Comparison of ENCODE assay signal across 21 mouse cellular contexts in genomic region chr16:90483341-90483740, GRCm38 (mm10).
DNase-seq lines count a peak whose midpoint lies in the region; ATAC-seq and TF ChIP-seq lines count a peak whose summit lies in the region.
"Had no signal": no experiment of that assay in that cellular context is flagged by ENCODE, and none has a peak within 500 bp of the region (broad histone marks: within the 10 kb centered on the region; RNA-seq: fewer than 3 reads in every experiment).

No protein-coding gene starts in this region.

- no peak overlapping the region for H3K9ac ChIP-seq in forebrain, embryonic 13.5 days
- H3K9ac ChIP-seq in hindbrain, embryonic 12.5 days = no peak overlapping the region
- no peak overlapping the region for H3K9ac ChIP-seq in hindbrain, embryonic 16.5 days (ENCODE audit: low read depth, low read length)
- H3K9ac ChIP-seq in midbrain, embryonic 13.5 days (replicated peaks) = no peak overlapping the region
- no peak overlapping the region for H3K9ac ChIP-seq in midbrain, embryonic 14.5 days (replicated peaks; ENCODE audit: low read length)
- H3K9ac ChIP-seq in liver, postnatal 0 days (replicated peaks) = no peak overlapping the region
- H3K9ac ChIP-seq: embryonic facial prominence, embryonic 12.5 days; heart, embryonic 13.5 days; hindbrain, embryonic 15.5 days had no signal

- peaks cover 88% of the 10 kb centered on the region for H3K36me3 ChIP-seq in forebrain, embryonic 13.5 days (ENCODE audit: poor library complexity, severe bottlenecking)
- H3K36me3 ChIP-seq in forebrain, embryonic 10.5 days (replicated peaks) = peaks cover 100% of the 10 kb centered on the region
- H3K36me3 ChIP-seq in hindbrain, embryonic 12.5 days = peaks cover 63% of the 10 kb centered on the region
- H3K36me3 ChIP-seq in hindbrain, embryonic 16.5 days (ENCODE audit: control insufficient read depth, insufficient read depth, low read length) = peaks cover 8% of the 10 kb centered on the region; the same call in 1 of the 2 replicates
- peaks cover 73% of the 10 kb centered on the region for H3K36me3 ChIP-seq in midbrain, embryonic 13.5 days
- peaks cover 45% of the 10 kb centered on the region for H3K36me3 ChIP-seq in midbrain, embryonic 14.5 days (ENCODE audit: control insufficient read depth, insufficient read depth, low read length)
- H3K36me3 ChIP-seq in liver, postnatal 0 days (replicated peaks; ENCODE audit: insufficient read depth, low read length) = peaks cover 11% of the 10 kb centered on the region; the same call in 1 of the 2 replicates

- H3K27ac ChIP-seq in forebrain, embryonic 13.5 days = no peak overlapping the region
- no peak overlapping the region for H3K27ac ChIP-seq in forebrain, embryonic 10.5 days
- H3K27ac ChIP-seq in hindbrain, embryonic 12.5 days = peak overlapping the region; percentile 17; the same call in 1 of the 2 replicates
- H3K27ac ChIP-seq in hindbrain, embryonic 16.5 days (ENCODE audit: low read depth, low read length) = no peak overlapping the region
- no peak overlapping the region for H3K27ac ChIP-seq in midbrain, embryonic 13.5 days
- H3K27ac ChIP-seq in midbrain, embryonic 14.5 days (replicated peaks; ENCODE audit: low read depth, low read length) = no peak overlapping the region
- H3K27ac ChIP-seq in liver, postnatal 0 days (ENCODE audit: low read depth) = no peak overlapping the region
- H3K27ac ChIP-seq: embryonic facial prominence, embryonic 12.5 days; gastrocnemius, adult 2 months; heart, embryonic 13.5 days; hindbrain, embryonic 15.5 days had no signal

- no peak overlapping the region for H3K4me2 ChIP-seq in forebrain, embryonic 13.5 days
- no peak overlapping the region for H3K4me2 ChIP-seq in hindbrain, embryonic 12.5 days (replicated peaks)
- no peak overlapping the region for H3K4me2 ChIP-seq in hindbrain, embryonic 16.5 days (ENCODE audit: low read length)
- H3K4me2 ChIP-seq in midbrain, embryonic 13.5 days (replicated peaks) = no peak overlapping the region
- no peak overlapping the region for H3K4me2 ChIP-seq in midbrain, embryonic 14.5 days (ENCODE audit: low read length)
- no peak overlapping the region for H3K4me2 ChIP-seq in liver, postnatal 0 days (ENCODE audit: low read depth, low read length)
- H3K4me2 ChIP-seq: embryonic facial prominence, embryonic 12.5 days; heart, embryonic 13.5 days; hindbrain, embryonic 15.5 days had no signal

- 86% methylated on average over 6 of the region's 6 CpGs for WGBS in forebrain, embryonic 13.5 days
- 90% methylated on average over 6 of the region's 6 CpGs for WGBS in forebrain, embryonic 10.5 days
- 87% methylated on average over 6 of the region's 6 CpGs for WGBS in hindbrain, embryonic 12.5 days
- 71% methylated on average over 6 of the region's 6 CpGs for WGBS in hindbrain, embryonic 16.5 days
- 87% methylated on average over 6 of the region's 6 CpGs for WGBS in midbrain, embryonic 13.5 days
- 79% methylated on average over 6 of the region's 6 CpGs for WGBS in midbrain, embryonic 14.5 days
- 85% methylated on average over 6 of the region's 6 CpGs for WGBS in liver, postnatal 0 days (ENCODE audit: insufficient replicate concordance)

- no peaks in the 10 kb centered on the region for H3K27me3 ChIP-seq in forebrain, embryonic 13.5 days
- no peaks in the 10 kb centered on the region for H3K27me3 ChIP-seq in forebrain, embryonic 10.5 days (ENCODE audit: poor library complexity, severe bottlenecking)
- H3K27me3 ChIP-seq in hindbrain, embryonic 12.5 days = no peaks in the 10 kb centered on the region
- H3K27me3 ChIP-seq in hindbrain, embryonic 16.5 days (replicated peaks; ENCODE audit: control insufficient read depth, insufficient read depth, low read length) = no peaks in the 10 kb centered on the region
- H3K27me3 ChIP-seq in midbrain, embryonic 13.5 days = no peaks in the 10 kb centered on the region
- no peaks in the 10 kb centered on the region for H3K27me3 ChIP-seq in midbrain, embryonic 14.5 days (ENCODE audit: control insufficient read depth, insufficient read depth, low read length)
- no peaks in the 10 kb centered on the region for H3K27me3 ChIP-seq in liver, postnatal 0 days (ENCODE audit: insufficient read depth, low read length)
- H3K27me3 ChIP-seq: embryonic facial prominence, embryonic 12.5 days; heart, embryonic 13.5 days; hindbrain, embryonic 15.5 days had no signal

- H3K4me3 ChIP-seq in forebrain, embryonic 13.5 days = no peak overlapping the region
- H3K4me3 ChIP-seq in forebrain, embryonic 10.5 days = no peak overlapping the region
- no peak overlapping the region for H3K4me3 ChIP-seq in hindbrain, embryonic 12.5 days
- no peak overlapping the region for H3K4me3 ChIP-seq in hindbrain, embryonic 16.5 days (ENCODE audit: low read length)
- H3K4me3 ChIP-seq in midbrain, embryonic 13.5 days (replicated peaks) = no peak overlapping the region
- H3K4me3 ChIP-seq in midbrain, embryonic 14.5 days (replicated peaks; ENCODE audit: low read depth, low read length) = no peak overlapping the region
- no peak overlapping the region for H3K4me3 ChIP-seq in liver, postnatal 0 days (ENCODE audit: low read depth, low read length)
- H3K4me3 ChIP-seq: embryonic facial prominence, embryonic 12.5 days; gastrocnemius, adult 2 months; heart, embryonic 13.5 days; hindbrain, embryonic 15.5 days had no signal

- DNase-seq in forebrain, embryonic 10.5 days (ENCODE audit: extremely low spot score, low spot score) = no peak
- DNase-seq in midbrain, embryonic 14.5 days = no peak
- peak; percentile 85 for DNase-seq in Muller cell, postnatal 12 days (ENCODE audit: inconsistent ontology term)
- DNase-seq in liver, postnatal 0 days = no peak
- DNase-seq: adrenal gland, adult 2 months; adrenal gland, postnatal 25 days; cerebellum, adult 2 months; cerebellum, postnatal 14 days; gastrocnemius, adult 2 months; gastrocnemius, postnatal 36 days; heart, adult 11 months; heart, postnatal 36 days; kidney, adult 18-20 months had no signal

- ATAC-seq in forebrain, embryonic 13.5 days = 0 out of 2 replicates have a peak, but pooled peaks have one; percentile 45
- ATAC-seq in hindbrain, embryonic 12.5 days (ENCODE audit: low FRiP score) = peak; percentile 38; the same call in 1 of the 2 replicates
- ATAC-seq in hindbrain, embryonic 16.5 days = no peak
- ATAC-seq in midbrain, embryonic 13.5 days = 0 out of 2 replicates have a peak, but pooled peaks have one; percentile 27
- ATAC-seq in midbrain, embryonic 14.5 days (ENCODE audit: low FRiP score, low TSS enrichment) = no peak
- no peak for ATAC-seq in liver, postnatal 0 days
- ATAC-seq: forebrain, embryonic 16.5 days had no signal

- H3K4me1 ChIP-seq in forebrain, embryonic 13.5 days = 0 out of 2 replicates have a peak, but pooled peaks cover 6% of the 10 kb centered on the region
- no peaks in the 10 kb centered on the region for H3K4me1 ChIP-seq in forebrain, embryonic 10.5 days
- H3K4me1 ChIP-seq in hindbrain, embryonic 12.5 days = no peaks in the 10 kb centered on the region
- no peaks in the 10 kb centered on the region for H3K4me1 ChIP-seq in hindbrain, embryonic 16.5 days (ENCODE audit: control insufficient read depth, insufficient read depth, low read depth, low read length)
- no peaks in the 10 kb centered on the region for H3K4me1 ChIP-seq in midbrain, embryonic 13.5 days (replicated peaks)
- no peaks in the 10 kb centered on the region for H3K4me1 ChIP-seq in midbrain, embryonic 14.5 days (ENCODE audit: control insufficient read depth, insufficient read depth, low read length)
- H3K4me1 ChIP-seq in liver, postnatal 0 days (ENCODE audit: insufficient read depth) = no peaks in the 10 kb centered on the region
- H3K4me1 ChIP-seq: embryonic facial prominence, embryonic 12.5 days; heart, embryonic 13.5 days; hindbrain, embryonic 15.5 days had no signal

- no peak for TF ChIP-seq EP300 in liver, postnatal 0 days (IDR thresholded peaks at IDR 0.05; ENCODE audit: low read depth)

- no peaks in the 10 kb centered on the region for H3K9me3 ChIP-seq in forebrain, embryonic 13.5 days (replicated peaks)
- no peaks in the 10 kb centered on the region for H3K9me3 ChIP-seq in forebrain, embryonic 10.5 days
- H3K9me3 ChIP-seq in hindbrain, embryonic 12.5 days (replicated peaks) = no peaks in the 10 kb centered on the region
- H3K9me3 ChIP-seq in hindbrain, embryonic 16.5 days (ENCODE audit: control insufficient read depth, low read length) = no peaks in the 10 kb centered on the region
- H3K9me3 ChIP-seq in midbrain, embryonic 13.5 days = no peaks in the 10 kb centered on the region
- H3K9me3 ChIP-seq in midbrain, embryonic 14.5 days (ENCODE audit: control insufficient read depth, low read length) = no peaks in the 10 kb centered on the region
- H3K9me3 ChIP-seq in liver, postnatal 0 days (ENCODE audit: low read length) = no peaks in the 10 kb centered on the region
- H3K9me3 ChIP-seq: embryonic facial prominence, embryonic 12.5 days; heart, embryonic 13.5 days; hindbrain, embryonic 15.5 days had no signal

- TF ChIP-seq CTCF in liver, postnatal 0 days (IDR thresholded peaks at IDR 0.05; ENCODE audit: low read depth) = no peak

Comparison
In these comparisons a context has a peak if more than half of its experiments do, and no peak if none do; other contexts are left out.
1. ATAC-seq: peak in forebrain, embryonic 13.5 days (single experiment), hindbrain, embryonic 12.5 days (single experiment) and midbrain, embryonic 13.5 days (single experiment); none in hindbrain, embryonic 16.5 days (single experiment), midbrain, embryonic 14.5 days (single experiment) and liver, postnatal 0 days (single experiment).